Mouse (Mus musculus) lung, adult 2 months (tissue): ENCODE data around the gene Erg.

Source experiments
- CTCF ChIP-seq: fragments of 200-500 bp; IDR thresholded peaks from 2 replicates; pipeline ENCODE4 v1.5.1; 2011; ENCODE audit warnings: mild to moderate bottlenecking, low read length, control low read depth; ENCODE audit not compliant: insufficient read depth
- POLR2A ChIP-seq: fragments of 200-500 bp; IDR thresholded peaks from 2 replicates; pipeline ENCODE4 v1.6.1; 2011; ENCODE audit warnings: low read depth, mild to moderate bottlenecking, control low read depth, low read length, borderline replicate concordance; ENCODE audit errors: extremely low read depth

DNA sequence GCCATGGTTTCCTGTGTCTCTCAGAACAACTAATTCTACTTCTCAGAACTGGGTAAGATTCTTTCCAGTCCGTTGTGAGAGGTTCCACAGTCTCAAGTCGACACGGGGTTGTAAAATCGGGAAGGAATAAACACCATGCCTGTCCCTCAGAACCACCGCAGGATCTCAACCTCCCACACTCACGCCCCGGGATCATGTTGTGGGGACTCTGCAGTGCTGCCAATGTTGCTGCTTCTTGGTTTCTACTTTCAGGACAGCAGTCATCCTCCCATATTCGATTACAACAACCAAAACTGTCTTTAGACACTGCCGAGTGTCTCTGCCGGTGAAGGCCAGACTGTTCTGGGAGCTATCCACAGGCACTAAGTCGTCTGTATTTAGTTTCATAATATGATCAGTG is 113.6 kb downstream of the Erg start:
- TF ChIP-seq CTCF (no peak), POLR2A (no peak)
